Mouse (Mus musculus) megakaryocyte, embryonic 14.5 days (primary cell): Measurements from ENCODE around the gene Exosc5.

Experiments
- FLI1 ChIP-seq: IDR thresholded peaks from 2 replicates; pipeline ENCODE4 v1.6.1; 2012; ENCODE audit warnings: low read length, inconsistent platforms, mixed read lengths
- GATA1 ChIP-seq: IDR thresholded peaks from 3 replicates; pipeline ENCODE4 v1.6.1; 2012; ENCODE audit warnings: mixed read lengths, low read length, inconsistent platforms, borderline replicate concordance

DNA sequence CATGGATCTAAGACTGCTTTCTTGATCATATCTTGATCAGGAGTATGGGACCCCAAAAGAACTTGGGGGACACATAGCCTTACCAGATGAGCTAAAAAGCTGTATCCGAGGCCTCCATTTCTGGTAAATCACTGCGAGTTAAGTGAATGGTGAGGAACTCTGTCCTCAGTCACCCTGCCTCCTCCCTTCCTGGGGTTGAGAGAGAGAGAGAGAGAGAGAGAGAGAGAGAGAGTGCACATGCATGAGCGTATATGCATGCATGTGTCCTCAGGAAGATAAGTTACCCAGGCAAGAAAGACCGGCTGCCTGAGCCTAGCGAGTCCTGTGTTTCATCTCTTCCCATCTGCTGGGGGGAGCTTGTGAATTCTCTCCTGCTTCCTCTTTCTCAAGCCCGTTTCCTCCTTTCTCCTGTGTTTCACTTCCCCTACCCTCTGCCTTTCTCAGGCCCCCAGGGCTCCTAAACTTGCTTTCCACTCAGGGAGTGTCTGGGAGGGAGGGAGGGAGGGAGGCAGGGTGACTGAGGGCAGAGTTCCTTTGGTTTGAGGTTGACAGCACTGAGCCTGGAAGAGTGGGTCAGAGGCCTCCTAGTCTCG lies 47.7 kb downstream of the Exosc5 start:
- TF ChIP-seq GATA1 (no peak), FLI1 (no peak)
